Mouse (Mus musculus) bone marrow, adult 2 months (tissue): ENCODE measurements around the gene Egfr. TPM values are rescaled to one million over a fixed set of nuclear protein-coding genes. Genes with fewer than 3 reads are reported as not detected.
A peak's percentile ranks its signal among the peaks of the same experiment; 100 is the strongest.

Source experiments
- H3K27ac ChIP-seq: fragments of 200-500 bp; 2 replicates; pipeline ENCODE4 v1.5.1; 2012; ENCODE audit warnings: low read depth, mild to moderate bottlenecking, control low read depth, inconsistent platforms, low read length; ENCODE audit not compliant: control insufficient read depth, poor library complexity, insufficient read depth
- H3K4me1 ChIP-seq: fragments of 200-500 bp; 2 replicates; pipeline ENCODE4 v1.6.1; 2011; ENCODE audit warnings: low read length; ENCODE audit not compliant: control insufficient read depth, insufficient read depth
- H3K4me3 ChIP-seq: fragments of 200-500 bp; replicated peaks from 2 replicates; pipeline ENCODE3; 2011; ENCODE audit warnings: mild to moderate bottlenecking, low read depth, low read length, control low read depth; ENCODE audit not compliant: control insufficient read depth
- CTCF ChIP-seq: fragments of 200-500 bp; IDR thresholded peaks from 2 replicates; pipeline ENCODE4 v1.5.1; 2011; ENCODE audit warnings: low read length, control low read depth; ENCODE audit not compliant: control insufficient read depth, insufficient read depth
- POLR2A ChIP-seq: fragments of 200-500 bp; IDR thresholded peaks from 2 replicates; pipeline ENCODE4 v1.6.1; 2011; ENCODE audit warnings: low read depth, mild to moderate bottlenecking, control low read depth, low read length, borderline replicate concordance; ENCODE audit not compliant: control insufficient read depth
- WGBS: fragments of 180-500 bp; shearing (Covaris S2); methylation state at CpG from one replicate; pipeline ENCODE4 v1.1.7; 2018; 5-methylcytosine and 5-hydroxymethylcytosine counted together
- polyA plus RNA-seq: library from polyadenylated mRNA; stranded (reverse); fragments of >200 nt; gene quantifications from 2 replicates; pipeline ENCODE4 v1.2.4, GENCODE M21; 2011; ENCODE audit warnings: low replicate concordance; ENCODE audit not compliant: missing spikeins, insufficient read depth, insufficient read length

Gene Egfr
- polyA plus RNA-seq, 1 experiment, result 1.6 TPM

DNA sequence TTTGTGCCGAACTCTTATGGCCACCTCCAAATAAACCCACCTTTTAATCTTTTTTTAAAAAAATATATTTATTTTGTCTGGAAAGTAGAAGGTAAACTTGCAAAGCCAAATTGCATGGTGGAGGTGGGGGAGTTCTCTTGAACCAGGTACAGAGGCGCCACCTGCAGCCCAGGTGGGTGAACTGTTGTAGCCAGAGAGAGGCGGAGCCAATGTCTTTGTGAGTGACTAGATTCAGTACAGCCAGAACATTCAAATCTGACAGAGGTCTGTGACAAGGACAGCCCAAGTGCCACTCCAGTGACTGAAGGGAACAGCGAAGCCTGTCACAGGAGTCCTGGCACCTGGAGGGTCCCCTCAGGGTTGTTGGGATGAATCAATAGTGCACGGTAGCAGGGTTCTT lies 119.1 kb downstream of the Egfr start:
- H3K27ac ChIP-seq, result no peak overlapping the region
- H3K4me3 ChIP-seq, result no peak overlapping the region
- peaks cover 1% of the 10 kb centered on the region; the same call in 1 of the 2 replicates for H3K4me1 ChIP-seq
- WGBS, result 68% methylated on average over 5 of the region's 5 CpGs
- TF ChIP-seq CTCF, result peak; percentile 31; the same call in 1 of the 2 replicates
- TF ChIP-seq POLR2A, result no peak

DNA sequence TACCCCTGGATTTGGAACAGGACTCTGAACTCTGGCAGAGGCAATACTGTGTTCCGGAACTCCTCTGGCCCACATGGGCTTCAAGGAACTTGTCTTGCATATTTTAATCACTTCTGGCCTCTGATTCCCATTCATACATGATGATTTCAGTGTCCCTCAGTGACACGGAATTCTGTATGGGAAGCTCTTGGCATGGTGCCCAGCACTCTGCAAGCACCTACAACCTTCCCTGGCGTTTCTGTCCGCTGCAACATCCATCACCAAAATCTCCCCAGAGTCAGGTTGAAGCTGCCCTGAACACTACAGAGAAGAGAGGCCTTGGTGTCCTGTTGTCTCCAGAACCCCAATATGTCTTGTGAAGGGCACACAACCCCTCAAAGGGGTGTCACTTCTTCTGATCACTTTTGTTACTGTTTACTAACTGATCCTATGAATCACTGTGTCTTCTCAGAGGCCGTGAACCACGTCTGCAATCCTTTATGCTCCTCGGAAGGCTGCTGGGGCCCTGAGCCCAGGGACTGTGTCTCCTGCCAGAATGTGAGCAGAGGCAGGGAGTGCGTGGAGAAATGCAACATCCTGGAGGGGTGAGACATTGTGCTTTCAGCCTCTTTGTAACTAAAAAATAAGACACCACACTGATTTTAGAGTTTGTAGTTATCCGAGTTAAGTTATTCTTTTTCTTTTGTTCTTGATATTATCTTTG lies 125.8 kb downstream of the Egfr start:
- Histone ChIP-seq H3K27ac (no peak overlapping the region), H3K4me1 (no peaks in the 10 kb centered on the region), H3K4me3 (no peak overlapping the region)
- WGBS, result 67% methylated on average over 9 of the region's 9 CpGs
- TF ChIP-seq CTCF, result no peak
- TF ChIP-seq POLR2A, result no peak

DNA sequence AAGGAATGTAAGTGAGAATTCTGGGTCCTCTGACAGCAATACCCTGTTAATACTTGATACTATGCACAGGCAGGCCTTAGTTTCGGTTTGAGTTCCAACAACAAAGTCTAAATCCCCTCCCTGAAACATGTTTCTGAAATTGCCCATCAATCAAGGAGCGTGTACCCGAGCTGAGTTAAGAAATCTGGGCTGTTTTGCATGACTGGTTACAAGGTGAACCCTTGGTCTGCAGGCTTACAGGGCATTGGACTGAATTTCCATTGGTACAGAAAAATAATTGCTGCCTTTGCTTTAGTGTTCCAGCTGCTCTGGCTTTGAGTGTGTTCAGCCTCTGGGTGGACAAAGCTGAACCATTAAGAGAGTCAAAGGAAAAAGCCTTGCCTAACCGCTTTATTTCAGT lies 129.9 kb downstream of the Egfr start:
- no peak overlapping the region for H3K4me3 ChIP-seq
- 73% methylated on average over 4 of the region's 4 CpGs for WGBS
- TF ChIP-seq POLR2A (no peak), CTCF (no peak)
- H3K4me1 ChIP-seq, result no peaks in the 10 kb centered on the region
- no peak overlapping the region for H3K27ac ChIP-seq

DNA sequence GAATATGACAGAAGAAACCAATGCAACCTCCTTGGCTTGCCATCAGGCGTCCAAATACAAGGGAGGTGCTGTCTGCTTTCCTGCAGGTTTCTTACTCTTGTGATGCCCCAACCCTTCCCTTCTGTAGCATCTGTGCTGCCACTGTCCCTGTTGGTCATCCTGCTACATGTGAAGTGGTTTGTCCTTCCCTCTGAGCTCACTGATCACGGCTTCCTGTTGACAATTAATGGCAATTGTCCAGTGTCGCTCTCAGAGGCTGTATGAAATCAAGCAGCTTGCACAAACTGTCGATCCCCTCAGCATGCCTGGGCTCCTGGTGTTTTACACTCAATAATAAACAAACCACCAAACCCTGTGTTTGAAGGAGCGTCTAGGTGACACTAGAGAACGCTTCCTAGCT lies 134.1 kb downstream of the Egfr start:
- WGBS, result 57% methylated on average over 6 of the region's 6 CpGs
- TF ChIP-seq POLR2A (no peak), CTCF (no peak)
- H3K27ac ChIP-seq, result no peak overlapping the region
- no peak overlapping the region for H3K4me3 ChIP-seq
- no peaks in the 10 kb centered on the region for H3K4me1 ChIP-seq

DNA sequence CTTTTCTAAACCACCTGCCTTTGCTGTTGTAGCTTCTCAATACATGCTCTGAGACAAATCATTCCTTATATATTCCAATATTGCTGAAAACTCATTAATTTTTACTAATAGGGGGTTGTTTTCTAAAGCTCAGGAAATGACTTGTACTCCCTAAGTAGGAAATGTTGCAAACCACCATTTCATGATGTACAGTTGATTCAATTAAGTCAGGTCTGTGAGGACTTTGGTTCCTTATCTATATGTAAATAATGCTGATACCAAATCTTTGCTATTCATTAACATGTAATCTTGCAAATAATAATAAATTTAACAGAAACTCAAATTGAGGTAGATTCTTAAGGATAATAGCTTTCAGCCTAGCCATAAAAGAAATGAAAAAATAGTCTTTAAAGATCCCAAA lies 136.1 kb downstream of the Egfr start:
- Histone ChIP-seq H3K27ac (no peak overlapping the region), H3K4me1 (no peaks in the 10 kb centered on the region), H3K4me3 (no peak overlapping the region)
- TF ChIP-seq POLR2A (no peak), CTCF (no peak)

DNA sequence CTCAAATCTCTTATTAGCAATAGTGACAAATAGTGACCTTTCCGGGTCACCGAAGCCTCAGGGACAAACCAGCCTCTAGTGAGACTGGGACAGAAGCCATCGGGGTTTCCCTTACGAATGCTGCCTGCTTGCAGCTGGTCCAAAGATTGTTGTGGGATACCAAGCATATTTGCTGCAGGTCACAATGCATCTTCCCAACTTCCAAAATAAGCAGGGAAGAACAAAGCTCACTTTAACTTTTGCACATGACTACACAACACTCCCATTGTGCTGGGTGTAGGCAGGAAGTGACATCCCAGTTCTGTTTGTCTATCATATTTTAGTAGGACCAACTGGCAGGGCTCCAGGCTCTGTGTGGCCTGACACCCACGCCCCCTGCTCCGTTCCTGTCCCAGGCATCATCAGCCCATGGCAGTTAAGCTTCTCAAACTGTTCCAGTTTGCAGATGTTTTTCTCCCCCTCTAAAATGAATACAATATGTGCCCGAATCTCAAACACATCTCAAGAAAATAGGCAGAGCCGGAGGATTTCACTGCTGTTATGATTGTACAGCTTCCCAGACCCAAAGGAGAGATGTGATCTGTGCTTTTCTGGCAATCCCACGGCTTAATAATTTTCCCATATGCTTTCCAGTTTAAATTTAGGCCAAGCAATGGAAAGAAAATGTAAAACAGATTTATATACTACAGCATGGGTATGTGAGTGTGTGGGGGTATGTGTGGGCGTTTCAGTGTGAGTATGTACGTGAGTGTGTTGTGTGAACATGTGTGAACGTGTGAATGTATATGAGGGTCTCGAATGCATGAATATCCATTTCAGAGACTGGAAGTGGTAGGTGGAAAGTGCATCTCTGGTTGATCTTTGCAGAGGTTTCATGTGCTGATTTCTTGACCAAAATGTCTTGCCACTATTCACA lies 143.7 kb downstream of the Egfr start:
- TF ChIP-seq CTCF (no peak), POLR2A (no peak)
- WGBS, result 81% methylated on average over 13 of the region's 13 CpGs

DNA sequence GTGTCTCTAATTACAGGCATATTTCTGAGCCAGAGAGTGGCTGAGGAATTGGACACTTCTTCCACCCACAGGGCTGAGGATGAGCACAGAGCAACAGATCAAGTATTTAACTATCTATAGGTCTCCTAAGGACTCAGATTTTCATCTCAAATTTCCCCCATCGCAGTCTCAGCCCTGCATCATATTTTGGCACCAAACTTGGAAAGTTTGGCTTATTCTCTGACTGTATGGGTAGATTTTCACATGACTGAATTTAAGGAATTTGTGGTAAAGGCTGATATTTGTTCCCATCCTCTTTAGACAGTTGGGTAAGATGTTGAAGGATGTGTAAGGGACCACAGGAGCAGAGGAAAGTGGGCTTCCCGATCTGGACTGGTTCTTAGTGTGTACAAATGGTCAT lies 145.7 kb downstream of the Egfr start:
- no peaks in the 10 kb centered on the region for H3K4me1 ChIP-seq
- TF ChIP-seq CTCF (no peak), POLR2A (no peak)
- 85% methylated on average over 2 of the region's 2 CpGs for WGBS
- no peak overlapping the region for H3K27ac ChIP-seq
- H3K4me3 ChIP-seq, result no peak overlapping the region

More for the DNA sequence above, 143.7 kb downstream of the Egfr start:
- Histone ChIP-seq H3K27ac (no peak overlapping the region), H3K4me1 (no peaks in the 10 kb centered on the region), H3K4me3 (no peak overlapping the region)

DNA sequence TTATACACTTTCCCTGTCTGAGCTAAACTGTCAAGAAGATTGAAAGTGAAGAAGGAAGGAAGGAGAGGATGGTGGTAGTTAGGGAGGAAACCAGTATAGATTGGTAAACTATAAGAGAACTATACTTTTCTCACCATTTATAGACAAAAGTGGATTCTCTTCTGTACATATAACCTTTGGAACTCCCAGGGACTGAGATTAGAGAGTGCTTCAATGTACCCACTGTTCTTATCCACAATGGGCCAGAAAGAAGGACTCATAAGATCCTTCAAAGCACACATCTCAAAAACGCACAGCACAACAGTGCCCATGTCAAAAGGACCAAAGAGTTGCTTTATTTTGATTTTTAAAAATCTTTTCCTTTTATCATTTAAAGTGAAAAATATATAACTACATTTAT lies 148.2 kb downstream of the Egfr start:
- Histone ChIP-seq H3K4me1 (no peaks in the 10 kb centered on the region), H3K27ac (no peak overlapping the region), H3K4me3 (no peak overlapping the region)
- no peak for TF ChIP-seq POLR2A
- no peak for TF ChIP-seq CTCF
- WGBS, result 76% methylated on average over 1 of the region's 1 CpGs
